ENCODE assay signal across 15 mouse cellular contexts in the genomic region with DNA sequence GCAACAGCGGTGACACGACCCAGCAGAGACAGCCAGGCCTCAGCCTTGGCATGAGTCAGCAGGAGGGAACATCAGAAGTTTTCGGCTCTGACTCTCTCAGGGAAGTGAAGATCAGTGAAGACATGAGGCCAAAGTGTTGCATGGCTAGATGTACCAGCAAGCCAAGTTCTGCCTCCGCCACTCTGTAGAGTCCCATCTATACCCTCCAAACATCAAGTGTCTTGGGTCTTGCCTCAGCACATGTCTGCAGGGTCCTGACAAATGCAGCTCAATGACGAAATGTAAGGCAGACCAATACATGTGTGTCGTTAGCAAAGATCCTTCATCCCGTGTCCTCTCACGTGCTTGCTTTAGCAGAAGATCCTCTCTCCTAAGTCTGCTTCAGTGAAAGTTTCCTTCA. TPM values are rescaled to one million over a fixed set of nuclear protein-coding genes. Genes with fewer than 3 reads are reported as not detected.
DNase-seq lines count a peak whose midpoint lies in the region.
"Had no signal": no experiment of that assay in that cellular context is flagged by ENCODE, and none has a peak within 500 bp of the region (broad histone marks: within the 10 kb centered on the region; RNA-seq: fewer than 3 reads in every experiment).

No protein-coding gene starts in this region.

- DNase-seq in heart, adult 11 months = peak; percentile 71
- no peak for DNase-seq in heart, postnatal 36 days
- DNase-seq in testis, postnatal 10 days (ENCODE audit: low spot score) = peak; percentile 18
- DNase-seq in testis, postnatal 14 days (ENCODE audit: low spot score) = peak; percentile 1
- no peak for DNase-seq in layer of hippocampus, adult 18-20 months (ENCODE audit: low spot score in 2 of 2)
- DNase-seq: adrenal gland, adult 8-10 months; adrenal gland, postnatal 14 days; adrenal gland, postnatal 36 days; cerebellum, adult 11 months; cerebellum, adult 18-20 months; cerebellum, adult 9-10 months; cerebellum, postnatal 10 days; cerebellum, postnatal 25 days; forebrain, postnatal 0 days had no signal

- intact Hi-C loops in heart, postnatal 36 days (cut with DNase I) = no loop called here

RNA-seq across cellular contexts. Expression of gene Lbx1, which starts 38.6 kb away (rescaled TPM):
- total RNA-seq in heart, postnatal 36 days (2021) = under 1 TPM in 1 of 2 experiments, not detected in 1; 0.11 TPM
- total RNA-seq in layer of hippocampus, adult 18-20 months (2021) = not detected
- total RNA-seq: adrenal gland, adult 8-10 months; adrenal gland, postnatal 14 days; forebrain, postnatal 0 days; MEL had no signal

RNA-seq across cellular contexts. Expression of gene Tlx1, which starts 46.5 kb away (rescaled TPM):
- not detected for total RNA-seq in heart, postnatal 36 days (2021)
- not detected for total RNA-seq in layer of hippocampus, adult 18-20 months (2021)
- total RNA-seq: adrenal gland, adult 8-10 months; adrenal gland, postnatal 36 days; forebrain, postnatal 0 days; MEL had no signal

Comparison
In these comparisons a context has a peak if more than half of its experiments do, and no peak if none do; other contexts are left out.
1. DNase-seq: peak in heart, adult 11 months (single experiment), testis, postnatal 10 days (single experiment) and testis, postnatal 14 days (single experiment); none in heart, postnatal 36 days (0 of 2) and layer of hippocampus, adult 18-20 months (0 of 2).